Comparison of ENCODE assay signal across 15 mouse cellular contexts in genomic region chr2:155941697-155942442, GRCm38 (mm10). TPM values are rescaled to one million over a fixed set of nuclear protein-coding genes. Genes with fewer than 3 reads are reported as not detected.
DNase-seq lines count a peak whose midpoint lies in the region; ATAC-seq and TF ChIP-seq lines count a peak whose summit lies in the region.
"Had no signal": no experiment of that assay in that cellular context is flagged by ENCODE, and none has a peak within 500 bp of the region (broad histone marks: within the 10 kb centered on the region; RNA-seq: fewer than 3 reads in every experiment).

No protein-coding gene starts in this region.

- peak; percentile 35 to 46 for DNase-seq in heart, adult 2 months
- no peak for DNase-seq in heart, embryonic 10.5 days (ENCODE audit: low spot score)
- no peak for DNase-seq in limb, embryonic 14.5 days (ENCODE audit: low spot score)
- no peak for DNase-seq in cerebellum, postnatal 4 days (ENCODE audit: low spot score in 2 of 2)
- no peak for DNase-seq in natural killer cell, adult 2 months (ENCODE audit: low spot score in 2 of 2)
- DNase-seq: cerebellum, postnatal 25 days; kidney, adult 18-20 months; layer of hippocampus, postnatal 36 days; midbrain, embryonic 14.5 days had no signal

- no peaks in the 10 kb centered on the region for H3K79me2 ChIP-seq in heart, adult 2 months (replicated peaks; ENCODE audit: control insufficient read depth, insufficient read depth, low read length)

- no peak overlapping the region for H3K27ac ChIP-seq in heart, adult 2 months
- H3K27ac ChIP-seq in heart, embryonic 10.5 days, result no peak overlapping the region
- H3K27ac ChIP-seq in ES-Bruce4 (ENCODE audit: insufficient read depth, low read length), result no peak overlapping the region
- peak overlapping the region; percentile 70 for H3K27ac ChIP-seq in brown adipose tissue, adult 24 weeks (replicated peaks; ENCODE audit: low read depth, low read length)
- H3K27ac ChIP-seq in limb, embryonic 14.5 days (replicated peaks; ENCODE audit: low read depth, low read length), result 0 out of 2 replicates have a peak overlapping the region, but pooled peaks have one; percentile 33
- H3K27ac ChIP-seq in hindbrain, embryonic 12.5 days, result no peak overlapping the region
- H3K27ac ChIP-seq: liver, embryonic 14.5 days; neural tube, embryonic 15.5 days had no signal

- H3K4me1 ChIP-seq in heart, adult 2 months (ENCODE audit: control insufficient read depth, insufficient read depth, low read length), result no peaks in the 10 kb centered on the region
- peaks cover 24% of the 10 kb centered on the region for H3K4me1 ChIP-seq in heart, embryonic 10.5 days
- H3K4me1 ChIP-seq in ES-Bruce4 (ENCODE audit: control insufficient read depth, insufficient read depth, low read length), result peaks cover 6% of the 10 kb centered on the region
- peaks cover 18% of the 10 kb centered on the region for H3K4me1 ChIP-seq in brown adipose tissue, adult 24 weeks (ENCODE audit: control insufficient read depth, insufficient read depth, insufficient read length, low read length)
- H3K4me1 ChIP-seq in limb, embryonic 14.5 days (ENCODE audit: control insufficient read depth, insufficient read depth, low read length), result peaks cover 36% of the 10 kb centered on the region
- H3K4me1 ChIP-seq in hindbrain, embryonic 12.5 days, result peaks cover 34% of the 10 kb centered on the region

- H3K4me2 ChIP-seq in limb, embryonic 14.5 days (replicated peaks; ENCODE audit: low read depth, low read length, severe bottlenecking), result peak overlapping the region; percentile 55
- H3K4me2 ChIP-seq in hindbrain, embryonic 12.5 days (replicated peaks), result no peak overlapping the region; the same call in 1 of the 2 replicates
- H3K4me2 ChIP-seq: neural tube, embryonic 15.5 days had no signal

- ATAC-seq in limb, embryonic 14.5 days (ENCODE audit: low FRiP score, low read depth), result no peak
- ATAC-seq in hindbrain, embryonic 12.5 days (ENCODE audit: low FRiP score), result no peak

- no peak overlapping the region for H3K4me3 ChIP-seq in heart, adult 2 months
- no peak overlapping the region for H3K4me3 ChIP-seq in heart, embryonic 10.5 days
- H3K4me3 ChIP-seq in ES-Bruce4 (ENCODE audit: low read depth, low read length), result peak overlapping the region; percentile 44
- H3K4me3 ChIP-seq in brown adipose tissue, adult 24 weeks (ENCODE audit: insufficient read depth, low read depth, low read length), result peak overlapping the region; percentile 42
- H3K4me3 ChIP-seq in limb, embryonic 14.5 days (replicated peaks; ENCODE audit: low read length), result peak overlapping the region; percentile 44
- H3K4me3 ChIP-seq in hindbrain, embryonic 12.5 days, result no peak overlapping the region
- H3K4me3 ChIP-seq: neural tube, embryonic 15.5 days had no signal

- TF ChIP-seq EP300 in heart, adult 2 months (IDR thresholded peaks at IDR 0.05; ENCODE audit: insufficient read depth, low read depth, low read length), result no peak
- no peak for TF ChIP-seq EP300 in ES-Bruce4 (IDR thresholded peaks at IDR 0.05; ENCODE audit: insufficient read depth, low read depth, low read length)

- H3K9me3 ChIP-seq in heart, embryonic 10.5 days, result no peaks in the 10 kb centered on the region
- H3K9me3 ChIP-seq in ES-Bruce4 (replicated peaks; ENCODE audit: control insufficient read depth, insufficient read depth, low read length, poor library complexity, severe bottlenecking), result no peaks in the 10 kb centered on the region
- no peaks in the 10 kb centered on the region for H3K9me3 ChIP-seq in limb, embryonic 14.5 days (ENCODE audit: control insufficient read depth, low read length)
- H3K9me3 ChIP-seq in hindbrain, embryonic 12.5 days (replicated peaks), result no peaks in the 10 kb centered on the region
- H3K9me3 ChIP-seq: neural tube, embryonic 15.5 days had no signal

- H3K27me3 ChIP-seq in heart, adult 2 months (ENCODE audit: control insufficient read depth, insufficient read depth, low read length), result no peaks in the 10 kb centered on the region
- peaks cover 11% of the 10 kb centered on the region for H3K27me3 ChIP-seq in heart, embryonic 10.5 days (ENCODE audit: insufficient read depth, poor library complexity, severe bottlenecking)
- no peaks in the 10 kb centered on the region for H3K27me3 ChIP-seq in ES-Bruce4 (ENCODE audit: control insufficient read depth, insufficient read depth, low read length, poor library complexity, severe bottlenecking)
- no peaks in the 10 kb centered on the region for H3K27me3 ChIP-seq in limb, embryonic 14.5 days (ENCODE audit: control insufficient read depth, insufficient read depth, low read length)
- H3K27me3 ChIP-seq in hindbrain, embryonic 12.5 days, result 0 out of 2 replicates have a peak, but pooled peaks cover 8% of the 10 kb centered on the region
- H3K27me3 ChIP-seq: neural tube, embryonic 15.5 days had no signal

- WGBS in heart, adult 2 months, result 81% methylated on average over 40 of the region's 40 CpGs
- 89% methylated on average over 40 of the region's 40 CpGs for WGBS in heart, embryonic 10.5 days
- 62% methylated on average over 40 of the region's 40 CpGs for WGBS in limb, embryonic 14.5 days
- 88% methylated on average over 40 of the region's 40 CpGs for WGBS in hindbrain, embryonic 12.5 days

- TF ChIP-seq CTCF in heart, adult 2 months (IDR thresholded peaks at IDR 0.05), result no peak
- no peak for TF ChIP-seq CTCF in ES-Bruce4 (IDR thresholded peaks at IDR 0.05; ENCODE audit: low read depth, low read length)

- no peaks in the 10 kb centered on the region for H3K36me3 ChIP-seq in heart, adult 2 months (ENCODE audit: control insufficient read depth, insufficient read depth, low read length)
- H3K36me3 ChIP-seq in heart, embryonic 10.5 days, result no peaks in the 10 kb centered on the region
- H3K36me3 ChIP-seq in ES-Bruce4 (ENCODE audit: control insufficient read depth, insufficient read depth, low read length, poor library complexity, severe bottlenecking), result no peaks in the 10 kb centered on the region
- H3K36me3 ChIP-seq in limb, embryonic 14.5 days (ENCODE audit: control insufficient read depth, insufficient read depth, low read length), result peaks cover 26% of the 10 kb centered on the region; the same call in 1 of the 2 replicates
- H3K36me3 ChIP-seq in hindbrain, embryonic 12.5 days, result no peaks in the 10 kb centered on the region
- H3K36me3 ChIP-seq: neural tube, embryonic 15.5 days had no signal

- H3K9ac ChIP-seq in heart, adult 2 months (ENCODE audit: low read depth, low read length), result no peak overlapping the region
- peak overlapping the region; percentile 36 for H3K9ac ChIP-seq in ES-Bruce4 (ENCODE audit: low read depth, poor library complexity, severe bottlenecking)
- H3K9ac ChIP-seq in limb, embryonic 14.5 days (ENCODE audit: low read depth, low read length, severe bottlenecking), result 0 out of 2 replicates have a peak overlapping the region, but pooled peaks have one; percentile 28
- no peak overlapping the region for H3K9ac ChIP-seq in hindbrain, embryonic 12.5 days
- H3K9ac ChIP-seq: liver, embryonic 14.5 days; neural tube, embryonic 15.5 days had no signal

- TF ChIP-seq POLR2A in heart, adult 2 months (IDR thresholded peaks at IDR 0.05; ENCODE audit: insufficient read depth, low read depth, low read length), result no peak
- no peak for TF ChIP-seq POLR2A in ES-Bruce4 (IDR thresholded peaks at IDR 0.05; ENCODE audit: insufficient read depth, low read length)
- TF ChIP-seq POLR2A in limb, embryonic 14.5 days (IDR thresholded peaks at IDR 0.05; ENCODE audit: borderline replicate concordance, extremely low read depth, insufficient read depth, insufficient read length), result no peak

- intact Hi-C loops in heart, adult 2 months (cut with DNase I), result loop anchor here (10.0 kb wide), 1 partner anchor 247 kb away; the partner anchor contains the start of gene Trpc4ap

RNA-seq across cellular contexts. Expression of gene Gm15557, which starts 1.3 kb away (rescaled TPM):
- not detected for total RNA-seq in heart, adult 2 months (2021)
- not detected in 2 replicates for polyA plus RNA-seq in heart, adult 2 months (2012; rRNA removed)
- polyA plus RNA-seq in heart, embryonic 10.5 days (2016; fragmentation: Nextera tagmentation; extraction: Ambion mirVana), result not detected in 2 replicates
- polyA plus RNA-seq in ES-Bruce4 (2011; ENCODE audit: insufficient read depth, insufficient read length, low read depth, missing spikeins), result not detected in 2 replicates
- polyA plus RNA-seq in brown adipose tissue, adult 24 weeks (2012; ENCODE audit: insufficient read depth, insufficient read length, missing spikeins), result not detected in 2 replicates
- polyA plus RNA-seq in limb, embryonic 14.5 days (2012; rRNA removed), result 0.13 TPM in 1 of 2 replicates, not detected in the other
- polyA plus RNA-seq in limb, embryonic 14.5 days (2014; fragmentation: Nextera tagmentation; extraction: Ambion mirVana), result 0.17 and 0.18 TPM in 2 replicates
- not detected in 2 replicates for polyA plus RNA-seq in hindbrain, embryonic 12.5 days (2016; fragmentation: Nextera tagmentation; extraction: Ambion mirVana)
- total RNA-seq: layer of hippocampus, postnatal 36 days had no signal
- polyA plus RNA-seq: heart, postnatal 0 days; liver, embryonic 14.5 days; midbrain, embryonic 14.5 days; neural tube, embryonic 15.5 days had no signal

RNA-seq across cellular contexts. Expression of gene Gdf5, which starts 3.3 kb away (rescaled TPM):
- total RNA-seq in heart, adult 2 months (2021), result not detected
- 0.16 TPM in 1 of 2 replicates, not detected in the other for polyA plus RNA-seq in heart, adult 2 months (2012; rRNA removed)
- polyA plus RNA-seq in heart, embryonic 10.5 days (2016; fragmentation: Nextera tagmentation; extraction: Ambion mirVana), result 0.25 and 0.29 TPM in 2 replicates
- polyA plus RNA-seq in ES-Bruce4 (2011; ENCODE audit: insufficient read depth, insufficient read length, low read depth, missing spikeins), result not detected in 2 replicates
- 2.4 and 3.1 TPM in 2 replicates for polyA plus RNA-seq in brown adipose tissue, adult 24 weeks (2012; ENCODE audit: insufficient read depth, insufficient read length, missing spikeins)
- 40.9 and 58.7 TPM in 2 replicates for polyA plus RNA-seq in limb, embryonic 14.5 days (2012; rRNA removed)
- 64.8 and 87.0 TPM in 2 replicates for polyA plus RNA-seq in limb, embryonic 14.5 days (2014; fragmentation: Nextera tagmentation; extraction: Ambion mirVana)
- 3.6 and 3.8 TPM in 2 replicates for polyA plus RNA-seq in hindbrain, embryonic 12.5 days (2016; fragmentation: Nextera tagmentation; extraction: Ambion mirVana)
- total RNA-seq: layer of hippocampus, postnatal 36 days had no signal

RNA-seq across cellular contexts. Expression of gene Uqcc1, which starts 11.8 kb away (rescaled TPM):
- 100 to 1,000 TPM; 268 to 270 TPM for total RNA-seq in heart, adult 2 months (2021)
- polyA plus RNA-seq in heart, adult 2 months (2012; rRNA removed), result 144 and 246 TPM in 2 replicates
- 100 and 112 TPM in 2 replicates for polyA plus RNA-seq in heart, embryonic 10.5 days (2016; fragmentation: Nextera tagmentation; extraction: Ambion mirVana)
- polyA plus RNA-seq in ES-Bruce4 (2011; ENCODE audit: insufficient read depth, insufficient read length, low read depth, missing spikeins), result 65.2 and 71.2 TPM in 2 replicates
- polyA plus RNA-seq in brown adipose tissue, adult 24 weeks (2012; ENCODE audit: insufficient read depth, insufficient read length, missing spikeins), result 178 and 202 TPM in 2 replicates
- polyA plus RNA-seq in limb, embryonic 14.5 days (2012; rRNA removed), result 32.6 and 42.1 TPM in 2 replicates
- 57.2 and 58.5 TPM in 2 replicates for polyA plus RNA-seq in limb, embryonic 14.5 days (2014; fragmentation: Nextera tagmentation; extraction: Ambion mirVana)
- 65.5 and 70.0 TPM in 2 replicates for polyA plus RNA-seq in hindbrain, embryonic 12.5 days (2016; fragmentation: Nextera tagmentation; extraction: Ambion mirVana)

RNA-seq across cellular contexts. Expression of gene Cep250, which starts 14.4 kb away (rescaled TPM):
- total RNA-seq in heart, adult 2 months (2021), result 1 to 10 TPM; 5.3 to 7.4 TPM
- polyA plus RNA-seq in heart, adult 2 months (2012; rRNA removed), result 2.8 and 5.0 TPM in 2 replicates
- polyA plus RNA-seq in heart, embryonic 10.5 days (2016; fragmentation: Nextera tagmentation; extraction: Ambion mirVana), result 15.7 and 17.6 TPM in 2 replicates
- 24.9 and 26.0 TPM in 2 replicates for polyA plus RNA-seq in ES-Bruce4 (2011; ENCODE audit: insufficient read depth, insufficient read length, low read depth, missing spikeins)
- polyA plus RNA-seq in brown adipose tissue, adult 24 weeks (2012; ENCODE audit: insufficient read depth, insufficient read length, missing spikeins), result 2.6 and 3.4 TPM in 2 replicates
- polyA plus RNA-seq in limb, embryonic 14.5 days (2012; rRNA removed), result 24.5 and 31.3 TPM in 2 replicates
- polyA plus RNA-seq in limb, embryonic 14.5 days (2014; fragmentation: Nextera tagmentation; extraction: Ambion mirVana), result 19.4 and 20.1 TPM in 2 replicates
- polyA plus RNA-seq in hindbrain, embryonic 12.5 days (2016; fragmentation: Nextera tagmentation; extraction: Ambion mirVana), result 26.9 and 27.7 TPM in 2 replicates

Comparison
In these comparisons a context has a peak if more than half of its experiments do, and no peak if none do; other contexts are left out.
1. DNase-seq: peak in heart, adult 2 months (2 of 2); none in heart, embryonic 10.5 days (single experiment), limb, embryonic 14.5 days (single experiment), cerebellum, postnatal 4 days (0 of 2) and natural killer cell, adult 2 months (0 of 2).
2. H3K27ac ChIP-seq: peak in brown adipose tissue, adult 24 weeks (single experiment) and limb, embryonic 14.5 days (single experiment); none in heart, adult 2 months (single experiment), heart, embryonic 10.5 days (single experiment), ES-Bruce4 (single experiment) and hindbrain, embryonic 12.5 days (single experiment).
3. H3K4me3 ChIP-seq: peak in ES-Bruce4 (single experiment), brown adipose tissue, adult 24 weeks (single experiment) and limb, embryonic 14.5 days (single experiment); none in heart, adult 2 months (single experiment), heart, embryonic 10.5 days (single experiment) and hindbrain, embryonic 12.5 days (single experiment).
4. H3K9ac ChIP-seq: peak in ES-Bruce4 (single experiment) and limb, embryonic 14.5 days (single experiment); none in heart, adult 2 months (single experiment) and hindbrain, embryonic 12.5 days (single experiment).